Mouse (Mus musculus) CH12.LX (cell line): ENCODE results near the gene Gm10203.

ENCODE experiments used
- BHLHE40 ChIP-seq: IDR thresholded peaks from 2 replicates; pipeline ENCODE4 v1.6.1; 2011; ENCODE audit warnings: mild to moderate bottlenecking, low read depth, low read length, improper control_type of control experiment
- CTCF ChIP-seq, 2 experiments: IDR thresholded peaks in 1 of 2; conservative IDR thresholded peaks in 1 of 2; 2 replicates each; pipeline ENCODE4 v1.5.1; 2011 to 2012; ENCODE audit warnings: low read depth in 2 of 2, low read length in 2 of 2, improper control_type of control experiment in 1 of 2, inconsistent platforms in 1 of 2, mild to moderate bottlenecking in 1 of 2, moderate library complexity in 1 of 2

DNA sequence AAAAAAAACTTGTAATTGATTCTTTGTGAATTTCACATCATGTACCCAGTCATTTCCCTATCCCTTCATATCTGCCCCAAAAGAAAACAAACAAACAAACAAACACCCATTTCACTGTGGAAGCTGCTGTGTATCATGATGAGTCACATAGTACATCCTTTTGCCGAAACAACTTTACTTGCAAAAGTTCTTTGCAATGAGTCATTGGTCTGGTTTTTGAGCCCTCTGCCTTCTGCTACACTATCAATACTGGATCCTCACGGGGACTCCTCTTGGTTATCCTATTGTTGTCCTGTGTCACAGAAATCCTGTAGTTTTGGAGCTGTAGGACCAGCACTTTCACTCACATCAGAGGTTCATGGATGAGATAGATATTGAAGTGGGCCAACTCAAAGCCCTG, 21.1 kb upstream of the Gm10203 start:
- TF ChIP-seq BHLHE40 (no peak), CTCF (conservative IDR thresholded peaks at IDR 0.05 in 1 of 2, IDR thresholded peaks at IDR 0.05 in 1 of 2; ENCODE audit: low read depth in 2 of 2, low read length in 2 of 2) (no peak)
